Mouse (Mus musculus): Measurements from ENCODE around the gene Pgap2.
A peak's percentile ranks its signal among the peaks of the same experiment; 100 is the strongest.

Gene Pgap2

DNA sequence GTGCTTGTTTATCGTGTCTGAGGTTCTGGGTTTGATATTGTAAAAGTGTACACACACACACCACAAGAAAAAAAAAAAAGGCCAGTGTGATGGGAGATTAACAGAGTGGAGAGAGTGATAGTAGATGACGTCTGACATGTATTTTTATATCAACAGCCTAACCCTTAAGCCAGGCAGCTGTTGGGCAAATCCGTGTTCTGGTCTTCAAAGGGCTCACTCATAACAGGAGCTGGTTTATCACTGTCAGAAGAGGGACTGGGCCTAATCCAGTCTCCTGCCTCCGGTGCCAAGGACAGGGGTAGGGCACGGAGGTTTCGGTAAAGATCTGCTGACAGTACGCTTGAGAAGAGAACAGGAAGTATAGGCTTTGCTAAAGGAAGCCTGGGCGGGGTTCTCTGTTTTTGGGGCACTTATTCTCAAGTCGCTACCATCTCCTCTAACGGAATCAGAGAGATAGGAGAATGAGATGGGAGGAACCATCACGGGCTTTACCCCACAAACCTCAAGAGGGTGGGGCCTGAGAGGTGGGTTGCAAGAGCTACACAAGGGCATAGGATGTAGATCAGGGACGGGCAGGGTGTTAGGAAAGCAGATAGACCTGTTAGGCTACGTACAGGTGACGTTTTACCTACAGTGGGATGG is 56.5 kb downstream of the Pgap2 start:
- no peak for DNase-seq (ENCODE audit: low spot score)

DNA sequence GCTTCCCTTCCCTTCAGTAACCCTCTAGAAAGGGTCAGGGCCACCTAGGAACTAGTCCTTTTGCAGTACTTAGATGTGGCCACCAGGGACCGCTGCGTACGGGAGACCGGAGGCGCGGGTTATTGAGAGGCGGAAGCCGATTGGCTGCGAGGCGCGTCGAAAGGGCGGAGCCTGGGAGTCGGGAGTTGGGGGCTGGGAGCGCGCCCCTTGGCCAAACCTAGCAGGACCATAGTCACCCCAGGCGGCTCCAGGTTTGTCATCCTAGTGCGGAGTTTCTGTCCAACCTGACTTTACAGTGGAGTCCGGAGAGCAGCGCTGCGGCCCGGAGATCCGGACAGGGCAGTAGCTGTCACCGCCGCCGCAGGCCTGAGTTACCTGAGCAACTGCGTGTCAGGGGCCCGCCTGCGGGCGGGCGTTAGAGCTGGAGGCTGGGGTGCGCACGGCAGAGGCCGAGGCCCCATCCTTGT is 57.1 kb downstream of the Pgap2 start:
- peak; percentile 95 for DNase-seq (ENCODE audit: low spot score)

DNA sequence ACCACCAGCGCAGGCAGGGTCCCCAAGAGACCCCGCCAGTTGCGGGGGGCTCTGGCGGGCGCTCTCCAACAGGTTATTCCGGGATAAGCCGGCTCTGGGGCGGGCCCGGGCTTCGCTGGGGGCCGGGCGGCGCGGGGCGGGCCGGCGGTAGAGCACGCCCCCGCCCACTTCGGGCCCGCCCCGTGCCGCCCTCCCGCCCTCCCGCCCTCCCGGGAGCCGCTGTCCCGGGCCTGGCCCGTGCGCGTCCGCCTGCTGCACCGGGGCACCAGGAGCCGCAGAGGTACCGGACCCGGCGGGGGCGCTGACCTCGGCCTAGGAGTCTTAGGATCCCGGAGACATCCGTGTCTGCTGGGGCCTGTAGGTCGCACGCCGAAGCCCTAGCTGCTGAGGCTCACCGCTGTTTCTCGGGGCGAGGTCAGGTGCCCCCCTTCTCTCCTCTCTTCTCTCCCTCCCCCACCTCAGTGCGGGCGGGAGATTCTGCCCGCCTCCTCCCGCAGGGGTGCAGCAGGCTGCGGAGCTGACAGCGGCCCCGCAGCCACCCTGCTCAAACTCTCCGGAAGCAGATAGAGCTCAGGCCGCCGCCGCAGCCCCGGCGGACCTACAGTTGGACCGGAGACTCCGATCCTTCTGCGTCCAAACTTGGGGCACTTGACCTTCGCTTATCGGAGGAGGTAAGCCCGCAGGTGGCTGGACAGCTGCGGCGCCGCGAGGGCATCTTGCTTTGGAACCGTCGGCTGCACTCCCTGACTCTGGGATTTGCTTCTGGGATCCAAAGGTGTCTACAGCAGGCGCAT is 57.8 kb downstream of the Pgap2 start, which contains the start of gene Stim1:
Gene Stim1, plus strand, starts transcription at position 206 of the 794 bp plus-strand sequence.
- peak; percentile 77 for DNase-seq (ENCODE audit: low spot score)

DNA sequence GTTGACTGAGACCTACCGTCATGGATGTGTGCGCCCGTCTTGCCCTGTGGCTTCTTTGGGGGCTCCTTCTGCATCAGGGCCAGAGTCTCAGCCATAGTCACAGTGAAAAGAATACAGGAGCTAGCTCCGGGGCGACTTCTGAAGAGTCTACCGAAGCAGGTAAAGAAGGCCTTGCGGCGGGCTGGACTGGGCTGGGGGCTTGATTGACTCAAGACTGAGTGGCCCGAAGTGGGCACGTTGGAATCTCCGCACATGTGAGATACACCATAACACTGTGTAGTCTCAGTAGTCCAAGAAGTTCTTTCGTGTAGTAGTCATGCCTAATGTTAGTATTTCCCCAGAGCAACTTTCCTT is 58.4 kb downstream of the Pgap2 start:
- no peak for DNase-seq (ENCODE audit: low spot score)

DNA sequence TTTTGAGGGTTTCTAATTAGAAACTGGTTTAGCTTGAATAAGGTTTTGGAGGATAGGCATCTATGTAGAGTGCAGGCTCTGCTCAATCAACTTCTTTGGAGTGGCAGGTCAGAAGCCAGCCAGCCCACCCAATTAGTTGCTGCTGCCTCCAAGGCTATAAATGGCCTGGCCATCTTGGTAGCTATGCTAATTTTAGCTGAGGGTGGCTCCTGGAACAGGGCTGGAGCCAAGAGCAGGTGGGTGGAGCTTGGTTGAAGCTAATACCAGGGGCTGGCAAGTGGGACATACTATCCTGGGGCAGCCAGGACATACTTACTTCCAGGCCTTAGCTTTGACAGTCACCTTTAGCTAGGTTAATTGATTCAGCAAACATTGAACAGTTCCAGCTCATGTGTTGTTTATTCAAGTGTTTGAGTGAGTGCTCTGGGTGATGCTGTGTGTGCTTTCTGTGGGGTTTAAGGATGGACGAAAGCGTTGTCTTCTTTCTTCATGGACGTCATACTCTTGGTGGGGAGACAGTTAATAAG is 62.5 kb downstream of the Pgap2 start:
- no peak for DNase-seq (ENCODE audit: low spot score)

DNA sequence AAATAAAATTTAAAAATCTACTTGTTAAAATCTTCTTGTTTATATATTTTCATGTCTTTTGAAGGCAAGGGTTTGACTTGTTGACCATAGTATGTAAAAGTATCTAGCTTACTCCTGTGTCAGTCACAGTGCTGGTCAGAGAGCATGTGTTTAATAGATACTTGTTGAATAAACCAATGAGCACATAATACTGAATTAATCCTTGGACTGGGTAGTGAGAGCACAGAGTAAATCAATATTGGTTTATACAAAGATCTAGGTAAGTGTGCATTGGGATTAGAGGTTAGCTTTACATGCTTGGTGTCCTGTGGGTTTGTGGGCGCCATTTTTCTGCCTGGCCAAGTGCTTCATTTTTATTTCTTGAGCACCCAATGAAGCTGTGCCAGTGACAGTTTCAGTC is 71.4 kb downstream of the Pgap2 start:
- no peak for DNase-seq (ENCODE audit: low spot score)

DNA sequence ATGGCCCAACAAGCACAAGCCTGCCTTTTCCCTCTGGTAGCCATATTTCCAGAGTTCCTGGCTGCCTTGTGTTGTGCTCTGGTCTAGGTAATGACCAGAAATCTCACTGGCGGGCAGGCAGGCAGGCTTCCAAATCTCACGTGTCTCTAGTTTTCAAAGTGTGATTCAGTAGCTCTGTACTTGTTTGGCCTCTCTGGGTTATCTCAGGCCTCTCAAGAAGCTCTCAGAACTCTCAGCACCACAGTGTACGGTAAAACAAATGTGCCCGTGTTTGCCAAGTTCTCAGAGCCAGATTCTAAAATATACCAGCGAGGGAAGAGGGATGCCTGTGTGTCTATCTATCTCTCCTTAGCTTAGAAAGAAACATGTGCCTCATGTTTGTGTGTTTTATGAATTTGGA is 72.3 kb downstream of the Pgap2 start:
- DNase-seq (ENCODE audit: low spot score): peak; percentile 22
